Mouse (Mus musculus) midbrain, embryonic 10.5 days (tissue): ENCODE data around the gene Dync1i2. TPM values are rescaled to one million over a fixed set of nuclear protein-coding genes. Genes with fewer than 3 reads are reported as not detected.
A peak's percentile ranks its signal among the peaks of the same experiment; 100 is the strongest.

Source experiments
- DNase-seq: peaks from one replicate; pipeline ENCODE4 v3.0.0-alpha.2; 2017; ENCODE audit warnings: low spot score
- H3K27ac ChIP-seq: fragments of 300-500 bp; sonication (generic); replicated peaks from 2 replicates; pipeline ENCODE4 v1.5.1; 2016; ENCODE audit warnings: mild to moderate bottlenecking
- H3K27me3 ChIP-seq: fragments of 300-500 bp; sonication (generic); 2 replicates; pipeline ENCODE4 v1.6.1; 2016; ENCODE audit warnings: low read depth, mild to moderate bottlenecking; ENCODE audit not compliant: poor library complexity, severe bottlenecking
- H3K36me3 ChIP-seq: fragments of 300-500 bp; sonication (generic); 2 replicates; pipeline ENCODE4 v1.6.1; 2016; ENCODE audit warnings: mild to moderate bottlenecking, moderate library complexity
- H3K4me1 ChIP-seq: fragments of 300-500 bp; sonication (generic); 2 replicates; pipeline ENCODE4 v1.6.1; 2016
- H3K4me3 ChIP-seq: fragments of 300-500 bp; sonication (generic); 2 replicates; pipeline ENCODE4 v1.5.1; 2016; ENCODE audit warnings: mild to moderate bottlenecking, moderate library complexity
- H3K9me3 ChIP-seq: fragments of 300-500 bp; sonication (generic); replicated peaks from 2 replicates; pipeline ENCODE4 v1.6.1; 2016; ENCODE audit warnings: mild to moderate bottlenecking
- WGBS: fragments of 180-500 bp; shearing (Covaris S2); methylation state at CpG from one replicate; pipeline ENCODE4 v1.1.7; 2016; 5-methylcytosine and 5-hydroxymethylcytosine counted together
- polyA plus RNA-seq: library from polyadenylated mRNA; unstranded; fragments of >200 nt; fragmentation: Nextera tagmentation; extraction: Ambion mirVana; gene quantifications from 2 replicates; pipeline ENCODE4 v1.2.1, GENCODE M21; 2016

Gene Dync1i2
- polyA plus RNA-seq, 1 experiment from 2014 or later, result 118 TPM

DNA sequence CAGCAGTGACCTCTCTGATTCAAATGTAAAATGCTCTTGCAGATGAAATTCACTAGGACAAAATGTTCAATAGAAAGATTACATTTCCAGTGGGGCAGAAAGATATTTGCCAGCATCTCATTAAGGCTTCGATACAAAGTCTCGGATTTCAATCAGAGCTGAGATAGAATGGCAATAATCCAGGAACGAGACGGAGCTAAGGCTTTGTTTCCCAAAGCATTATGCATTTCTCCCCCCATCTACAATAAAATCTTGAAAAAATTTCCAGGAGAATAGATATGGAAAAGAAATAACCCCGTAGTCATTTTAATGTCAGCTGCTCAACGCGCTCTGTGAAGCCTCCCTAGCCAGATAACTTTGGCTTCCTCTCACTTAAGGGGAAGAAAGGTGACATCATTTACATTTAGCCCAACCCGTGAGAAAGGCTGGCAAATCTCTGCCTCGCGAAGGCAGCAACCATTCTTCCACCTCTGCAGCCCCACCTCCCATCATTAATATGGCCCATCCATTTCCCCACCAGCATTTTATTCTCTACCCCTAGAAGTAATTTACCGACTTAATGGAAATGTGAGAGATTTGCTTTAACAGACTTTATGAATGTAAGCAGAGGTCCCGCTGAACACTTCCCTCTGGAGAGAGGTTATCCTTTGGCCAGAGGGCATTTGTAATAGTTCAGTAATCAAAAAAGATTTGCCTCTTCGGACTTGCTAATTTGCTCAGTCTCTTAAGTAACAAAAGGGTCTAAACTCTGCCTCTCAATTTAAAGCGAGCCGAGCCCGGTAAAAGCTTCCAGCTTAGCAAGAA lies 19.9 kb upstream of the Dync1i2 start:
- WGBS, result 24% methylated on average over 16 of the region's 16 CpGs
- Histone ChIP-seq H3K9me3 (no peaks in the 10 kb centered on the region), H3K27ac (peak overlapping the region; percentile 4), H3K4me1 (peaks cover 30% of the 10 kb centered on the region), H3K4me3 (peak overlapping the region; percentile 41), H3K27me3 (peaks cover 10% of the 10 kb centered on the region; the same call in 1 of the 2 replicates), H3K36me3 (no peaks in the 10 kb centered on the region)
- peak; percentile 21 for DNase-seq

DNA sequence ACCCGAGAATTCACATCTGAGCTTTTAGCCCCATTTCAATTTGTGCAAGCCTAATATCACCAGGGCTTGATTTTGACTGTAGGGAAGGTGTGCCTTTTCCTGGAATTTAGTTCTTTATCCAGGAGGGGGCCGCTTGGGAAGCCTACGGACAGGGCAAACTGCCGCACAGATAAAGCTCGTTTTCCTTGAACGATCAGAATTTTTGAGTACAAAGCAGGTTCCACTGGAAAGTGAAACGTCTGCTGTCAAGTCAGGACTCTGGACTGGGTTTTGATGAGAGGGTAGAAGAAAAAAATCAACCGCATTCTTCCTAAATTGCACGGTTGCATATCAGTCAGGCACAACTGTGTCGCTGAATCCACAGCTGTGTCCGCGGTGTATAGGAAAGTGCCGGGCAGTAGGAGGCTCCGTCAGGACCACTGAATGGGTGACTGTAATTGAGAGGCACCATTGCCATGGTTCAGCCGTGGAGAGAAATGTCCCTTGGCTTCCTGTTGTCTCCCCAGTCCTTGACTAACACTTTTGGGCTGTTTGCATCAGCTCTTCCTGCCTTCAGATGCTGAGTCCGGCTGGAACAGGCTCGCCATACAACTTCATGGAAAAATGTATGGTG lies 19.2 kb upstream of the Dync1i2 start:
- Histone ChIP-seq H3K27me3 (peaks cover 10% of the 10 kb centered on the region; the same call in 1 of the 2 replicates), H3K4me3 (peak overlapping the region; percentile 41), H3K9me3 (no peaks in the 10 kb centered on the region), H3K4me1 (peaks cover 30% of the 10 kb centered on the region), H3K36me3 (no peaks in the 10 kb centered on the region), H3K27ac (peak overlapping the region; percentile 4)
- DNase-seq, result peak; percentile 24
- 38% methylated on average over 17 of the region's 17 CpGs for WGBS

DNA sequence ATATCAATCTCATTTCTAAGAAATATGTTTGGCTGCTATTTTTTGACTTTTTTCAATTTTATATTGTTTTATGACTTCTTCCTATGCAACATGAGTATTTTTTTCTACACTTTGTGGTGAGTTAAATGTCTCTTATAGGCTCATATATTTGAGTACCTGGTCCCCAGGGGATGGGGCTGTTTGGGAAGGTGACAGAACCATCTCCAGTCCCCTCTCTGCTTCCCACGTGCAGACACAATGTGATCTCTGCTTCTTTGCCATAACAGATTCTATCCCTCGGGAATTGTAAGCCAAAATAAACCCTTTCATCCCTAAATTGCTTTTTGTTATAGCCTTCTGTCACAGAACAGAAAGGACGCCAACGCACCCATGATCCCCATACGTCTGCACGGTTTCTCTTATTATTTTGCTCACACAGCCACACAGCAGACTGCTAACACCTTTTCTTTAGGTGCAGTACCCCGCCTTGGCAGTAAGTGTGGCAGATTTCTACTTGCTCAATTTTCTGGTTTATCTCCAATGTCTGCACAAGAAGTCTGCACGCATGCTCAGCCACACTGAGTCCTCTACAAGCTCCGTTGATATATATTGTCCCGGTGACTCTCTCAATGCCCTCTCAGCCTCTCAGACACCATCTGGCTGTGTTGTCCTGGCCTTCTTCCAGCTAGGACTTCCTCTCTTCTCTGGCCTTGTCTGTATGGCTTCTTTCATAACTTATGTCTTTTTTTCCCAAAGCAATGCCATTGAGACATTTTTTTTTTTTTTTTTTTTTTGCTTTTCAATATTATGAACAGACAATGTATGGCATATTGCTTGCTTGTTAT lies 17.2 kb upstream of the Dync1i2 start:
- no peak overlapping the region for H3K4me3 ChIP-seq
- 79% methylated on average over 10 of the region's 10 CpGs for WGBS
- DNase-seq, result no peak
- H3K36me3 ChIP-seq, result no peaks in the 10 kb centered on the region
- peaks cover 30% of the 10 kb centered on the region for H3K4me1 ChIP-seq
- no peaks in the 10 kb centered on the region for H3K9me3 ChIP-seq
- H3K27me3 ChIP-seq, result peaks cover 10% of the 10 kb centered on the region; the same call in 1 of the 2 replicates
- no peak overlapping the region for H3K27ac ChIP-seq

DNA sequence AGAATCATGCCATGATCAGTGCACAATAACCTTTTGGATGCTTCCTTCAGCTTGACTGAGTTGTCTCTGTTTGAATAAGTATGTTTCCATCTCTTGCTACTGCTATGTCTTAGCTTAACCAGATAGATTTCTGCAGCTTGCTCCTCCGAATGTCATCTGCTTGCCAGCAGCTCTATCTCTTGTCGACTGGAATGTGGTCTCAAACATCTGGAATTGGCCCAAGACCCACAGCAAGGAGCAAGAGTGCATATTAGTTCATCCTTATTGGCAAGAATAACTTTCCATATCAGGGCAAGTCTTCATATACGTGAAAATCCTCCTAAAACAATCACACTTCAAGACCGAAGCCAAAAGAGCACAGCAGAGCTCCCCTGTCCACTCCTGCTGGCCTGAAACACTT lies 14.6 kb upstream of the Dync1i2 start:
- Histone ChIP-seq H3K9me3 (no peaks in the 10 kb centered on the region), H3K27ac (no peak overlapping the region), H3K4me1 (peaks cover 13% of the 10 kb centered on the region), H3K4me3 (no peak overlapping the region), H3K27me3 (peaks cover 10% of the 10 kb centered on the region; the same call in 1 of the 2 replicates), H3K36me3 (no peaks in the 10 kb centered on the region)
- DNase-seq, result no peak
- WGBS, result 86% methylated on average over 4 of the region's 4 CpGs

DNA sequence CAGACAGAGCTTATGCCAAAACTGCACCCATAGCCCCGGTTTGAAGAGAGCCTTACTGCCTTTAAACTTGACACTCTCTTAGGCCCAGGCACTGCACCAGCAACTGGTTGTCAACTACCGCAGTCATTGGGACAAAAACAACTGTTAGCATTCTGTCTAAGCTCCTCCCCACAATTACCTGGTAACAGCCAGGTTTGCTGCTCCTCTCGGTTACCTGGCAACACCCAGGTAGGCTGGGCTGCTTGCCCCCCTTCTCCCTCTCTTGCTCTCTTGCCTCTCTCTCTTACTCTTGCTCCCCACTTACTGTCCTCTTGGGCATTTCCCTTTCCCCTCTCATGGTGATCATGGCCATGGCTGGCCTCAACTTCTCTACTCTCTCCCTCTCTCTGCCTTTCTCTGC lies 12.6 kb upstream of the Dync1i2 start:
- H3K4me3 ChIP-seq, result no peak overlapping the region
- no peaks in the 10 kb centered on the region for H3K27me3 ChIP-seq
- H3K27ac ChIP-seq, result no peak overlapping the region
- DNase-seq, result no peak
- WGBS, result 69% methylated on average over 3 of the region's 3 CpGs
- peaks cover 4% of the 10 kb centered on the region; the same call in 1 of the 2 replicates for H3K4me1 ChIP-seq
- no peaks in the 10 kb centered on the region for H3K36me3 ChIP-seq
- no peaks in the 10 kb centered on the region for H3K9me3 ChIP-seq

DNA sequence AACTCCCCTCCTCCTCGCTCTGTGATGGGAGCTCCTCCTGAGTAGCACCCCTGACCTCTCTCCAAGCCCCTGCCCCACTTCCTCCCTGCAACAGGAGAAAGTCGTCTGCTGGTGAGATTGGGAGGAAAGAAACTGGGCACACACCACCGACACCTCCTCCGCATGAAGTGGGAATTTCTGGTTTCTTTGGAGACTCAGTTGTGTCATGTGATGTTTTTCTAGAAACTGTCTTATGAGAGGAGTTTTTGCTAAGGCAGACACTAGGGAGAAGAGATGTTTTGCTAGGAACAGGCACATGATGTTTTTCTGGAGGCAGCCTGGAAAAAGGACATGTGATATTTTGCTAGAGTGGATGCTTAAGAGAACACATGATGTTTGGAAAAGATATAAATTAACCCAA lies 11.0 kb upstream of the Dync1i2 start:
- Histone ChIP-seq H3K9me3 (no peaks in the 10 kb centered on the region), H3K4me1 (no peaks in the 10 kb centered on the region), H3K27me3 (no peaks in the 10 kb centered on the region), H3K4me3 (no peak overlapping the region), H3K27ac (no peak overlapping the region), H3K36me3 (no peaks in the 10 kb centered on the region)
- DNase-seq, result no peak
- 65% methylated on average over 4 of the region's 4 CpGs for WGBS

DNA sequence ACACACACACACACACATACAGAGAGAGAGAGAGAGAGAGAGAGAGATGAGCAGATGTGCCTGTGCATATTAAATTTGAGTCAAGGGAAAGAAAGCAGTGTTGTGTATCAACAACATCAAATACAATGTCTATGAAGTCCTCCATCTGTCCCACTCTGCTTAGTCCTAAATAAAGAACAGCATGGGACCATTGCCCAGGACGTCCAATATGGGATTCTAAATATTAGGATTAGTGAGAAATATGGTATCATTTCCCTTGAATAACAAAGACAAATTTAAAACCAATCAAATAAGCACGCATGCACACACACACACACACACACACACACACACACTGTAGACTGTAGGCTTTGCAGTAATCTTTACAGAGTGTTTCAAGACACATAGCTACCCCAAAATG lies 9.6 kb upstream of the Dync1i2 start:
- Histone ChIP-seq H3K4me1 (no peaks in the 10 kb centered on the region), H3K27me3 (no peaks in the 10 kb centered on the region)

DNA sequence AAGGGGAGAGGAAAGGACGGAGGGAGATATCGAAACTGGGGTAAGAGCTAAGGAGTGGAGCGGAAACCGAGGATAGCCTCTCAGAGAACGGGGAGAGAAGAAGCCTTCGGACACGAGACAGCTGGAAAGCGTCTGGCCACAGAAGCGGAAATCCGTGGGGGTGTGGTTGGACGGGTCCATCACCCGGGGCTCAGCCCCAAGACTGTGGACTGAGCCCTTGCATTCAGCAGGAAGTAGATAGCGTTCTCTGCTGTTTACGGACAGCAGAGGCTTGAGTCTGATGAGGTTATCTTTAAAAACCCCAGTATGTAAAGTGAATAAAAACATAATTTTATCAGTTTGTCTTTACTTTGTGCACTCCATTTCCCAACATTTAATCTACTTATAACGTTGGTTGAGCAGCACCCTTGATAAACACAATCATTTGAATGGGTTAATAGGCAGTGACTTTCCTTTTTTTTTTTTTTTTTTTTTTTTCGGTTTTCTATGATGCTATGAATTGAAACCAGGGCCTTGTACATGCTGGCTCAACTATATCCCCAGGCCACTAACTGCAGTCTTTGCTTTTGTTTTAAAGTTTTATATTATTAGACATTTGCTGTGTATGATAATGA lies 7.6 kb upstream of the Dync1i2 start:
- H3K27me3 ChIP-seq, result no peaks in the 10 kb centered on the region
- no peaks in the 10 kb centered on the region for H3K4me1 ChIP-seq
- H3K9me3 ChIP-seq, result no peaks in the 10 kb centered on the region
- no peak for DNase-seq
- 82% methylated on average over 16 of the region's 16 CpGs for WGBS
- no peak overlapping the region for H3K4me3 ChIP-seq
- H3K36me3 ChIP-seq, result no peaks in the 10 kb centered on the region
- no peak overlapping the region for H3K27ac ChIP-seq

More for the DNA sequence above, 9.6 kb upstream of the Dync1i2 start:
- no peak for DNase-seq
- Histone ChIP-seq H3K9me3 (no peaks in the 10 kb centered on the region), H3K36me3 (no peaks in the 10 kb centered on the region), H3K4me3 (no peak overlapping the region), H3K27ac (no peak overlapping the region)
- WGBS, result 86% methylated on average over 2 of the region's 2 CpGs

DNA sequence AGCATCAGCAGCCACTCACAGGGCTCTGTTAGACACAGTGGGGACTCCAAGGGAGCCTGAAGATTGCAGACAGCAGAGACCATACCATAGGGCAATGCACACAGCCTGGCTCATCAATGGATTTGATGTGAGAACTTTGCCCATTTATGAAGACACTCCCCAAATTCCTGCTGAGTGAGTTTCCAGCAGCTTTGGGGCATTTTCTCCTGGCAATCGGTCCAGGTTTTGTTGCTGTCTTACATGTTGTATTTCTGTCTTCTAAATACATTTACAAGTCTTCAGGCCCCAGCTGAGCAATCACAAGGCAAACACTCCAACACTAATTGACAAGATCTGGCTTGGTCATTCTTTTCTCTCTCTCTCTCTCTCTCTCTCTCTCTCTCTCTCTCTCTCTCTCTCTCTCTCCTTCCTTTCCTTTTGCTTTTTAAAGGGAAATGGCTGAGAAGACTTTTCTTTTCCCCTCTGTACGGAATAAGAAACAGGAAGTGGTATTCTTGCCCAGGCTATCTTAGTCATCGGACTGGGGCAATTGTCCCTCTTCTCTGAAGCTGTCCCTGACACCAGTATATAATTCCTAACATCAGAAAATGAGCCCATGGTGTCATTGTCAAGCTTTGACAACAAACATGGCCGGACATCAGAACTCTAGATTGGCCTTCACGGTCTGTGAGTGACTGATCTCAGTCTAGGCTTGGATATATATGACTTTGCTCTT lies 2.3 kb upstream of the Dync1i2 start:
- DNase-seq, result no peak
- no peak overlapping the region for H3K27ac ChIP-seq
- peaks cover 17% of the 10 kb centered on the region for H3K4me1 ChIP-seq
- 81% methylated on average over 5 of the region's 5 CpGs for WGBS
- H3K36me3 ChIP-seq, result peaks cover under 1% of the 10 kb centered on the region
- no peaks in the 10 kb centered on the region for H3K27me3 ChIP-seq
- no peaks in the 10 kb centered on the region for H3K9me3 ChIP-seq
- H3K4me3 ChIP-seq, result no peak overlapping the region

DNA sequence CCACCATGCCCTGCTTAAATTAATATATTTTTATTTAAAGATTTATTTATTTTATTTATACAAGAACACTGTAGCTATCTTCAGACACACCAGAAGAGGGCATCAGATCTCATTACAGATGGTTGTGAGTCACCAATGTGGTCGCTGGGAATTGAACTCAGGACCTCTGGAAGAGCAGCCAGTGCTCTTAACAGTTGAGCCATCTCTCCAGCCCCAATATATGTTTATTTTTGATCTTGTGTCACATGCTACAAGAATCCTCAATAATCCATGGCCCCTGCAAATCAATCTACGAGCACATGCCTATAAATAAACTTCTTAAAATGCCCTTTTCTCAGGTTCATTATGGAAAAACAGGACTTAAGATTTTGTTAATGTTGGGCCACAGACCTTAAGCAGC lies 410 bp upstream of the Dync1i2 start:
- Histone ChIP-seq H3K9me3 (no peaks in the 10 kb centered on the region), H3K4me3 (peak overlapping the region; percentile 81), H3K27me3 (no peaks in the 10 kb centered on the region), H3K27ac (peak overlapping the region; percentile 94), H3K36me3 (peaks cover 20% of the 10 kb centered on the region), H3K4me1 (peaks cover 17% of the 10 kb centered on the region)
- WGBS, result 95% methylated on average over 2 of the region's 2 CpGs
- no peak for DNase-seq

DNA sequence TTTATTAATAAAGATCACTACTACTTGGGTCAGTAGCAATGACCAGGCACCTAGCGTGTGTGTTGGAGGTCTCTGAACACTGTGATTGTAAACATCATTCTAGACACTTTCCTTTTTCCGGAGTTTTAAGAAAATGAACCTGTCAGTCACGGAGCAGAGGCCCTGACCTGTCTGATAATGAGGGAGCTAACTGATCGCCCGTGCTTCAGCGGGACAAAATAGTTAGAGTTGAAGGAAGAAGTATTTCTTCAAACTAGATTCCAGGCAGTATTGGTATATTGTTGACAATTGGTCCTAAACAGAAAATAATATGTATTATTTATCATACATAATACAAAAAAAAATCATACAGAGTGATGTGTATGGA lies 837 bp downstream of the Dync1i2 start:
- Histone ChIP-seq H3K27me3 (no peaks in the 10 kb centered on the region), H3K36me3 (peaks cover 32% of the 10 kb centered on the region), H3K4me3 (peak overlapping the region; percentile 81), H3K9me3 (no peaks in the 10 kb centered on the region), H3K27ac (peak overlapping the region; percentile 94), H3K4me1 (peaks cover 17% of the 10 kb centered on the region)
- WGBS, result 3% methylated on average over 6 of the region's 6 CpGs
- DNase-seq, result no peak

DNA sequence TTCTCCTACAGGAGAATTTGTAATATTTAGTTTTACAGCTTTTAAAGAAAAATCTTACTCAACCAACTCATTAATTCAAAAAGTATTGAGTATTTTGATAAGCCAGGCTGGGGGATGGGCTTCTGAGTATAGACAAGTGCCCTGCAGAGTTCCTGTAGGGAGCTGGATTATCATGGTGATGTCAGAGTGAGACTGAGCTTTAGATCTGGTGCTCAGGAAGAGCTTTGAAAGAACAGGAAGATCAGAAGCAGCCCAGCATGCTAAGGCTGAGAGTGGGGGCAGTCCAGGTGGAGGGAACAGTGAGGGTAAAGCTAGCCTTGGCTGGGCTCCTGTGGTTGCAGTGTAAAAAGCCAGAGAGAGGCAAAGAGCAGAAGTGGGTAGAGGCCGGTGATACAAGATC lies 9.5 kb downstream of the Dync1i2 start:
- WGBS, result 75% methylated on average over 1 of the region's 1 CpGs
- peaks cover 97% of the 10 kb centered on the region for H3K36me3 ChIP-seq
- no peaks in the 10 kb centered on the region for H3K9me3 ChIP-seq

More for the DNA sequence above, 9.5 kb downstream of the Dync1i2 start:
- H3K27ac ChIP-seq, result no peak overlapping the region
- no peaks in the 10 kb centered on the region for H3K27me3 ChIP-seq
- H3K4me3 ChIP-seq, result no peak overlapping the region
- DNase-seq, result no peak
- no peaks in the 10 kb centered on the region for H3K4me1 ChIP-seq
